ENCODE assay signal across 15 mouse cellular contexts in the genomic region with DNA sequence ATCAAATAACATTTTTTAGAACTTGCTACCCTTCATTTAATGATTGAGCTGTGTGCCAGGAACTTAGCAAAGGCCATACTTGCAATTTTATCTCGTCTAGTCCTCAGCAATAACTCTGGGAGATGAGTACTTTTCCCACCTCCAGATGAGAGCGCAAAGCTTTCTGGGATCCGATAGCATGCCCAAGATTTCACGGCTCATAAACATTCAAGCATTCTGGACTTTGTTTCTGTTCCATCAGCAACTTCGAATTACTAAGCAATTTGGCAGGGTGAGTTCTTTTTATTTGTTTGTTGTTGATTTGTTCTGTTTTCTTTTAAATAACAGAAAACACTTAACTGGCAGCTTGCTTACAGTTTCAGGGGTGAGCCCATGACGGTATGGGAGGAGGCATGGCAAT.
"Had no signal": no experiment of that assay in that cellular context is flagged by ENCODE, and none has a peak within 500 bp of the region (broad histone marks: within the 10 kb centered on the region; RNA-seq: fewer than 3 reads in every experiment).

No protein-coding gene starts in this region.

- H3K27ac ChIP-seq: intestine, embryonic 15.5 days; kidney, postnatal 0 days; liver, embryonic 13.5 days; macrophage; midbrain, embryonic 12.5 days; neural tube, embryonic 13.5 days; stomach, embryonic 15.5 days had no signal

- H3K4me3 ChIP-seq: intestine, embryonic 15.5 days; liver, embryonic 13.5 days; midbrain, embryonic 12.5 days; myocyte; neural tube, embryonic 13.5 days; stomach, embryonic 15.5 days had no signal

- DNase-seq: layer of hippocampus, adult 9-11 months; liver, embryonic 13.5 days; lung, adult 2 months; retina, postnatal 1 day; right cerebral cortex, postnatal 25 days; spleen, adult 18-20 months; thymus, postnatal 25 days had no signal

- H3K9ac ChIP-seq: intestine, embryonic 15.5 days; liver, embryonic 13.5 days; midbrain, embryonic 12.5 days; neural tube, embryonic 13.5 days; stomach, embryonic 15.5 days had no signal

- H3K27me3 ChIP-seq: intestine, embryonic 15.5 days; liver, embryonic 13.5 days; midbrain, embryonic 12.5 days; neural tube, embryonic 13.5 days; stomach, embryonic 15.5 days had no signal

- H3K9me3 ChIP-seq: intestine, embryonic 15.5 days; liver, embryonic 13.5 days; midbrain, embryonic 12.5 days; neural tube, embryonic 13.5 days; stomach, embryonic 15.5 days had no signal

- H3K4me2 ChIP-seq: intestine, embryonic 15.5 days; liver, embryonic 13.5 days; midbrain, embryonic 12.5 days; neural tube, embryonic 13.5 days; stomach, embryonic 15.5 days had no signal

- H3K36me3 ChIP-seq: intestine, embryonic 15.5 days; liver, embryonic 13.5 days; midbrain, embryonic 12.5 days; neural tube, embryonic 13.5 days; stomach, embryonic 15.5 days had no signal

- ATAC-seq: intestine, embryonic 15.5 days; midbrain, embryonic 16.5 days had no signal

- H3K4me1 ChIP-seq: liver, embryonic 13.5 days; midbrain, embryonic 12.5 days; stomach, embryonic 15.5 days had no signal
